Mouse (Mus musculus) spleen, postnatal 14 days (tissue): ENCODE data around the gene Mif.
"Not testable (repeated sequence)": the region's sequence is repeated elsewhere in the genome, so short reads cannot be mapped to it uniquely, and the experiment has no call there.

Experiments
- DNase-seq, 2 experiments: peaks; one replicate each; pipeline ENCODE4 v3.0.0; 2021 to 2022; ENCODE audit warnings: low spot score in 2 of 2

Gene Mif

GRCm38 (mm10) chr10:75859786-75860470 lies at the start of gene Mif:
Gene Mif, minus strand, starts transcription at chr10:75860240.
- DNase-seq, result peak; percentile 72 to 85

GRCm38 (mm10) chr10:75906882-75907281 lies 46.8 kb upstream of the Mif start:
- no peak for DNase-seq

- DNase-seq, result no peak
These were observed 44.4 kb upstream of the Mif start for GRCm38 (mm10) chr10:75904391-75904790.

- DNase-seq, result no peak
These were observed 38.8 kb upstream of the Mif start for GRCm38 (mm10) chr10:75898846-75899245.

GRCm38 (mm10) chr10:75898039-75898564 lies 38.1 kb upstream of the Mif start:
- DNase-seq, result no peak

GRCm38 (mm10) chr10:75897373-75897772 lies 37.3 kb upstream of the Mif start:
- peak; percentile 20 to 44 for DNase-seq

- DNase-seq, result no peak
These were observed 36.2 kb upstream of the Mif start for GRCm38 (mm10) chr10:75896208-75896607.

DNA sequence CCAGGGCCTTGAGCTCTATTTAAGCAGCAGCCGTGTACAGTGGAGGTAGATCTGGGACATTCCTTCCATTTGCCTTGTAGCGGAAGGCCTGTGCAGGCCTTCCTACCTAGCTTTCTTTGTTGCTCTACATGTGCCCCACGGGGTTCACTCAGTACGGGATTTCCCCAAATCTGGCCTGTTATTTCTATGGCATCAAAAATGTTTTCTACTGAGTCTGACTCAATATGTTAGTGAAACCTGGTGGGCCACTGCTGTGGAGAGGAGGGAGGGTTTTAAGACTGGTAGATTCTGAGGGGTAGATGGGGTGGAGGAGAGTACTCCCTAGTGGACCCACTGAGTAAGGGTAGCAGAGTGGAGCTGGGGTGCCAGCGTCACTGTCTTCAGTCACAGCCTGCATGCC lies 35.7 kb upstream of the Mif start:
- no peak for DNase-seq

GRCm38 (mm10) chr10:75894601-75895000 lies 34.6 kb upstream of the Mif start:
- DNase-seq, result no peak

DNA sequence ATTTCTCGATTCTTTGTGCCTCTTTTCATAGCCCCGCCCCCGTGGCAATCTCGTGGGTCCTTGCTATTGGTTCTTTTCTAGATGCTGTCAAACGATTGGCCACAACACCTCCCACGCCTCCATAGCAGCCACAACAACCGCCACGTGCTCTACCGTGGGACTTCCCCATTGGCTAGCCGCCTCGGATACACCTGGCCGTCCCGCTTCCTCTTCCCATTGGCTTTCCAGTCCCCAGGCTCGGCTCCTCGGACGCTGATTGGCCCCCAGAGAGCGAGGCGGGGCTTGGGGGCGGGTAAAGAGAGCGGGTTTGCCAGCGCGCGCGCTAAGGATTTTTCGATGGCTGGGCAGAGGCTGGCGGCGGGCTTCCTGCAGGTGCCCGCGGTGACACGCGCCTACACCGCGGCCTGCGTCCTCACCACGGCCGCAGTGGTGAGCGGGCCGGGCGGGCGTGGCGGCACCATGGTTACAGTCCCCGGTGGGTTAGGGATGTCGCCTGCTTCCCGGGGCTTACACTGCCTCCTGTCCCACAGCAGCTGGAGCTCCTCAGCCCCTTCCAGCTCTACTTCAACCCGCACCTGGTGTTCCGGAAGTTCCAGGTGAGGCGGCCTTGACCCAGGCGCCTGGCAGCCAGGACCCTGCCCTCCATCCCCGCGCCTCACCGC lies 33.2 kb upstream of the Mif start, which contains the start of gene Derl3:
TSS of gene Derl3 (plus strand) at position 325 of the 662 bp plus-strand sequence.
- DNase-seq, result peak; percentile 86 to 88

- no peak for DNase-seq
These were observed 29.5 kb upstream of the Mif start for GRCm38 (mm10) chr10:75889406-75890153.

GRCm38 (mm10) chr10:75887504-75887903 lies 27.5 kb upstream of the Mif start:
- not testable (repeated sequence) for DNase-seq

DNA sequence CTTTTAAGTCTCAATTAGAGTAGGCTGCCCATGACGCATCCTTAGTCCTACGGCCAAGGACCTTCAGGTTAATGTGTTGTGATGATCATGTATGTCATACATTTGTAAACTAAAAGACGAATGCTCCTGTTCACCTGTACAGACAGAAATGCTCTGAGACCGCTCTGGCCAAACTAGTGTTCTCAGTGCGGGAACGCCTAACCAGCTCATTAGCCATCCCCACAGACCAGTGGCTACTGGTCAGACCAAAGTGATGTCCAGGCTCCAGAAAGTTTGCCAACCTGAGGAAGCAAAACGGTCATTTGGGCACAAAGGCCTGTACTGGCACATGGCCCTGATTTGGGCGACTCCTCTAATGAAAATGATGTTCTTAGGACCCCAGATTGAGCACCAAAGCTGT lies 24.7 kb upstream of the Mif start:
- no peak for DNase-seq

GRCm38 (mm10) chr10:75883232-75883552 lies 23.2 kb upstream of the Mif start:
- peak; percentile 19 to 63 for DNase-seq

DNA sequence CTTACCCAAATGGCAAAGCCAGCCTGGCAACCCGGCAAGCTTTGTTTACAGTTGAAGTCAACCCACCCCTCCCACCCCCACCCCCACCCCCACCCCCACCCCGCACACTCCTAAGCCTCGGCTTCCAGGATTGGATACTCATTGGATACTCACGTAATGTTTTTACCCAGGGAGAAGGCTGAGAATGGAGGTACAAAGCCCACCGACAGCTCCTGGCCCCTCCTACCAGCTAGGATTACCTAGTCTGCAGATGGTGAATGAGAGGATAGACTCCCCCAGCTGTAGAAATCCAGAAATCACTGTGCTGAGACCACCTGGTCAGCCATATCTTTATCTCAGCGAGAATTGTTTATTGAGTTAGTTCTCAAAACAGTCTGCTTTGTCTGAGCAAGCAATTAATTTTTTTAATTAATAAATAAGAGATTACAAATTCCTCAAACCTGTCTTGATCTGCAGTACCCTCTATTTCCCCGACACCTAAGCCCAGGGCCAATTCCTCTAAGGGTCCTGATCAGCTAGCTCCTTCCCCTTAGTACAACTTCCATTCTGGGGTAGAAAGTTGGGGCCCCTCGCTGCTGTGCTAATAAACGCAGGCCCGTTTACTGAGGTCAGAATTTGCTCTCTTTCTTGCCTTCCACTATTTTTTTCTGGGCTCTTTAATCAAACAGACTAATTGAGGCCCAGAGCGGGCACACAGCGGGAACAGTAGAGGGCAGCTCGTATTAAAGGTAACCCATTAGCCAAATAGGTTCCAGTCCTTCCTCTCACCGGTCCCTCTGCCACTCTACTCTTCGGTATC lies 22.6 kb upstream of the Mif start:
- DNase-seq, result no peak

- DNase-seq, result no peak
These were observed 21.8 kb upstream of the Mif start for GRCm38 (mm10) chr10:75881578-75882432.

GRCm38 (mm10) chr10:75880771-75881577 lies 20.9 kb upstream of the Mif start:
- DNase-seq, result no peak

DNA sequence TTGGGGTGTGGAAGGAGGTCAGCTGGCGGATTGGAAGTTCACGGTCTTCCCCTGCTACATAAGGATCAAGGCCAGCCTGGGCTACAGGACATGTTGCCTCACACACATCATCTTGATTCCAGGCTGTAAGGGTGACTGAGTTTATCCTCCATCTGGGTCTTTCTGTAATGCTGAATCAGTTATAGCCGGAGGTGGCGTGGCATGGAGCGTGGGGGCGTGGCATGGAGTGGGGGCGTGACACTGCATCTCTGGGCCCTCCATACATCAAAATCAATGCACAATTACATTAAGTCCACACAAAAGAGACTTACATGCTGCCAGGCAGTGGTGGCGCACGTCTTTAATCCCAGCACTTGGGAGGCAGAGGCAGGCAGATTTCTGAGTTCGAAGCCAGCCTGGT lies 20.3 kb upstream of the Mif start:
- DNase-seq, result no peak

DNA sequence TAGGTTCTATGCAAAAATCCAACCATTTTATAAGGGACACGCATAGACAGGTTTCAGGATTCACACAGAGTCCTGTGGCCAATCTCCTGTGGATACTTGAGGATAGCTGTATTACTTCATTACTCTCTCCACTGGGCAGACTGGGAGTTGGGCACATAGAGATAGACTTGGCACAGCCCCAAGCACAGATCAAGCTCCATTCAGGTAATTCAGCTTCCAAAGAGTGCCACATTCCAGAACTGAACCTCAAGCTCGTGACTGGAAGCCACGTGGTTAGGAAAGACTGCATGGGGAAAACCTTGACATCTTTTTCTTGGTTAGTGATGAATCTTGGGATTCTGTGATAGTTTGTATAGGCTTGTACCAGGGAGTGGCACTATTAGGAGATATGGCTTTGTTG lies 18.8 kb upstream of the Mif start:
- DNase-seq, result no peak
